Mouse (Mus musculus) liver, postnatal 0 days (tissue): Measurements from ENCODE around the gene Ugdh. TPM values are rescaled to one million over a fixed set of nuclear protein-coding genes. Genes with fewer than 3 reads are reported as not detected.

ENCODE experiments used
- ATAC-seq: fragments of 200-750 bp; cut with Nextera tagmentation; 2 replicates; pipeline ENCODE4 v1.8.0; 2017; ENCODE audit warnings: mild to moderate bottlenecking, moderate library complexity
- DNase-seq: peaks from one replicate; pipeline ENCODE4 v3.0.0-alpha.2; 2016
- H3K27ac ChIP-seq: fragments of 300-500 bp; sonication (generic); 2 replicates; pipeline ENCODE4 v1.5.1; 2014; ENCODE audit warnings: antibody characterized with exemption, moderate library complexity, mild to moderate bottlenecking, low read depth
- H3K27me3 ChIP-seq: fragments of 300-500 bp; sonication (generic); 2 replicates; pipeline ENCODE4 v1.6.1; 2014; ENCODE audit warnings: low read length, control low read depth, mixed read lengths; ENCODE audit not compliant: insufficient read depth
- H3K36me3 ChIP-seq: fragments of 300-500 bp; sonication (generic); replicated peaks from 2 replicates; pipeline ENCODE4 v1.6.1; 2014; ENCODE audit warnings: mild to moderate bottlenecking, control low read depth, low read length, moderate library complexity, mixed read lengths; ENCODE audit not compliant: insufficient read depth
- H3K4me1 ChIP-seq: fragments of 300-500 bp; sonication (generic); 2 replicates; pipeline ENCODE4 v1.6.1; 2014; ENCODE audit warnings: antibody characterized with exemption, mild to moderate bottlenecking, control low read depth; ENCODE audit not compliant: insufficient read depth
- H3K4me2 ChIP-seq: fragments of 300-500 bp; sonication (generic); 2 replicates; pipeline ENCODE4 v1.6.1; 2014; ENCODE audit warnings: low read depth, mild to moderate bottlenecking, low read length, moderate library complexity, mixed read lengths
- H3K4me3 ChIP-seq: fragments of 300-500 bp; sonication (generic); 2 replicates; pipeline ENCODE4 v1.5.1; 2014; ENCODE audit warnings: low read depth, low read length
- H3K9ac ChIP-seq: fragments of 300-500 bp; sonication (generic); replicated peaks from 2 replicates; pipeline ENCODE4 v1.6.1; 2014; ENCODE audit warnings: mild to moderate bottlenecking, moderate library complexity
- H3K9me3 ChIP-seq: fragments of 300-500 bp; sonication (generic); 2 replicates; pipeline ENCODE4 v1.6.1; 2016; ENCODE audit warnings: mild to moderate bottlenecking, control low read depth, low read length, mixed read lengths
- CTCF ChIP-seq: sonication (generic); IDR thresholded peaks from 2 replicates; pipeline ENCODE4 v1.5.1; 2016; ENCODE audit warnings: antibody characterized with exemption, low read depth
- EP300 ChIP-seq: IDR thresholded peaks from 2 replicates; pipeline ENCODE4 v1.6.1; 2016; ENCODE audit warnings: antibody characterized with exemption, low read depth, mild to moderate bottlenecking
- WGBS: fragments of 180-500 bp; shearing (Covaris S2); extraction: QIAGEN DNeasy Blood & Tissue Kit; methylation state at CpG from one replicate; pipeline ENCODE4 v1.1.7; 2014; ENCODE audit not compliant: insufficient replicate concordance; 5-methylcytosine and 5-hydroxymethylcytosine counted together
- polyA plus RNA-seq: library from polyadenylated mRNA; unstranded; fragments of >200 nt; fragmentation: Nextera tagmentation; extraction: Ambion mirVana; gene quantifications from 2 replicates; pipeline ENCODE4 v1.2.1, GENCODE M21; 2015

The Ugdh gene
- polyA plus RNA-seq, 1 experiment from 2014 or later = 13.0 TPM

GRCm38 (mm10) chr5:65424215-65424614, 11.5 kb downstream of the Ugdh start:
- Histone ChIP-seq H3K4me2 (no peak overlapping the region), H3K36me3 (peaks cover 14% of the 10 kb centered on the region), H3K27me3 (no peaks in the 10 kb centered on the region), H3K9ac (no peak overlapping the region), H3K4me3 (no peak overlapping the region), H3K4me1 (0 out of 2 replicates have a peak, but pooled peaks cover 3% of the 10 kb centered on the region), H3K27ac (no peak overlapping the region), H3K9me3 (no peaks in the 10 kb centered on the region)
- TF ChIP-seq EP300 (0 out of 2 replicates have a peak, but pooled peaks have one; percentile 30), CTCF (no peak)
- ATAC-seq = peak; percentile 81
- DNase-seq = no peak
- WGBS = 60% methylated on average over 6 of the region's 6 CpGs

DNA sequence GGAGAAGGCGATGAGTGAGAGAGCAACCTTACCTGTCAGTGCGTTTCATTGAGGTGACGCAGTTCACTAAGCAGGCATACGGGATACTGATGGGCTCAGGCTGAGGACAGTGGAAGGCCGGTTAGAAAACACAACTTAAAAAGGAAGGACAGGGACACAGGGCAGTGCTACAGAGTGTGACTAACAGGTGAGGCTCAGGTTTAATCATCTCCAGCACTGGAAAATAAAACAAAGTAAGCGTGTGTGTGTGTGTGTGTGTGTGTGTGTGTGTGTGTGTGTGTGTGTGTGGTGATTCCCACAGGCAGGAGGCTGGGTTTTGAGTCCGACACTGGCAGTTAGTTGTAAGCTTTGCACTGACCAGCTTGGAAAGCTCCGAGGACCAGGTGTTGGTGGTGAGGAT, 12.9 kb downstream of the Ugdh start:
- no peaks in the 10 kb centered on the region for H3K9me3 ChIP-seq
- H3K27ac ChIP-seq = no peak overlapping the region
- TF ChIP-seq CTCF (no peak), EP300 (no peak)
- WGBS = 90% methylated on average over 8 of the region's 8 CpGs
- no peak for DNase-seq
- H3K4me2 ChIP-seq = no peak overlapping the region
- no peak overlapping the region for H3K4me3 ChIP-seq
- no peaks in the 10 kb centered on the region for H3K4me1 ChIP-seq
- peaks cover 19% of the 10 kb centered on the region for H3K36me3 ChIP-seq
- no peaks in the 10 kb centered on the region for H3K27me3 ChIP-seq
- no peak overlapping the region for H3K9ac ChIP-seq
- no peak for ATAC-seq

- H3K36me3 ChIP-seq = peaks cover 19% of the 10 kb centered on the region; the same call in 1 of the 2 replicates
- no peak overlapping the region for H3K27ac ChIP-seq
- WGBS = 43% methylated on average over 6 of the region's 6 CpGs
- no peaks in the 10 kb centered on the region for H3K9me3 ChIP-seq
- H3K9ac ChIP-seq = no peak overlapping the region
- H3K4me3 ChIP-seq = no peak overlapping the region
- H3K4me1 ChIP-seq = no peaks in the 10 kb centered on the region
- ATAC-seq (0 out of 2 replicates have a peak, but pooled peaks have one; percentile 37), DNase-seq (no peak)
- H3K27me3 ChIP-seq = no peaks in the 10 kb centered on the region
- no peak overlapping the region for H3K4me2 ChIP-seq
- TF ChIP-seq CTCF = no peak
- TF ChIP-seq EP300 = no peak
These were observed 14.9 kb downstream of the Ugdh start for GRCm38 (mm10) chr5:65420822-65421221.

DNA sequence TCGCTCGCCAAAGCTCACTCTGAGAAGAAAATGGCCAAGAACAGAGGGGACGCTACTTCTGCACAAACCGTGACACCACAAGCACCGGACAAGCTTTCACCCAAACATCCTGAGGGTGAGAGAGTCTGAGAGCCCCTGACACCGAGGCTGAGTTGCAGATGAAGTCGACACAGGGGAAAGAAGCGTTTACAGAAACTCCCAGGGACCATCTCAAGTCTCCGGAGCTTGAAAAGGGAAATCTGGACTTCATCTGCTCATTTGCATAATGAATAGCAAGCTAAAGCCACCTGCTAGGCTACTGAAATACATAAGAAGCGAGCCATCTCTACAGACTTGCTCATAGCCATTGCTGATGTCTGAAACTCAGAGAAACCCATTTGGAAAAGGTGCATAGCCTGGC, 16.6 kb downstream of the Ugdh start:
- no peak for DNase-seq
- WGBS = 83% methylated on average over 10 of the region's 10 CpGs
- H3K9me3 ChIP-seq = no peaks in the 10 kb centered on the region
- H3K27ac ChIP-seq = no peak overlapping the region
- no peaks in the 10 kb centered on the region for H3K27me3 ChIP-seq
- peaks cover 19% of the 10 kb centered on the region; the same call in 1 of the 2 replicates for H3K36me3 ChIP-seq
- TF ChIP-seq CTCF (no peak), EP300 (no peak)
- no peaks in the 10 kb centered on the region for H3K4me1 ChIP-seq
- H3K4me3 ChIP-seq = no peak overlapping the region
- no peak overlapping the region for H3K4me2 ChIP-seq
- no peak for ATAC-seq
- H3K9ac ChIP-seq = no peak overlapping the region

- 35% methylated on average over 26 of the region's 26 CpGs for WGBS
- Histone ChIP-seq H3K4me1 (no peaks in the 10 kb centered on the region), H3K4me2 (0 out of 2 replicates have a peak overlapping the region, but pooled peaks have one; percentile 24), H3K9ac (0 out of 2 replicates have a peak overlapping the region, but pooled peaks have one; percentile 19), H3K4me3 (no peak overlapping the region), H3K27me3 (no peaks in the 10 kb centered on the region), H3K27ac (peak overlapping the region; percentile 37; the same call in 1 of the 2 replicates), H3K9me3 (no peaks in the 10 kb centered on the region), H3K36me3 (peaks cover 12% of the 10 kb centered on the region; the same call in 1 of the 2 replicates)
- TF ChIP-seq CTCF (peak; percentile 42), EP300 (no peak)
- ATAC-seq = peak; percentile 86
- peak; percentile 42 for DNase-seq
These were observed 19.9 kb downstream of the Ugdh start for GRCm38 (mm10) chr5:65415653-65416458.

DNA sequence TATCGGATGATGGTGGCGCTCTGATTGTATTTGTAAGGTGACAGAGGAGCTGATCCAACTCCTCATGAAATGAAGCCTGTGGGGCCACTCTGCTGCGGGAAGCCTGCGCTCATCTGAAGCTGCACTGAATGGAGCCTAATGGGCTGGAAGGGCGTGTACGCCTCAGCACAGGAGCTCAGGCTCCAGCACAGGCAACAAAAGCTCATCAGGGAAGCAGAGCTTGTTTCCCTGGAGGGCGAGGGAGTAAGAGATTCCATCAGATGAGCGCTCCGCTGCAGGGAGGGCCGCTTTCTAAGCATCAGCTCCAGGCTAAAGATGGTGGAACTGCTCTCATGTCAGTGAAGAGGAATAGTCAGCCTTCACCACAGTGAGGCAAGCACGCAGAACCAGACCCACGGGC, 27.8 kb downstream of the Ugdh start:
- Histone ChIP-seq H3K9me3 (no peaks in the 10 kb centered on the region), H3K27ac (no peak overlapping the region), H3K9ac (no peak overlapping the region), H3K4me1 (no peaks in the 10 kb centered on the region), H3K27me3 (no peaks in the 10 kb centered on the region), H3K36me3 (peaks cover 48% of the 10 kb centered on the region), H3K4me2 (no peak overlapping the region), H3K4me3 (no peak overlapping the region)
- no peak for DNase-seq
- 90% methylated on average over 12 of the region's 12 CpGs for WGBS
- no peak for ATAC-seq
- TF ChIP-seq EP300 (no peak), CTCF (no peak)
